Mouse (Mus musculus): ENCODE measurements around the gene Nectin3. TPM values are rescaled to one million over a fixed set of nuclear protein-coding genes. Genes with fewer than 3 reads are reported as not detected.

Gene Nectin3
- polyA plus RNA-seq, 1 experiment, result 9.4 TPM

- WGBS, result 17% methylated on average over 3 of the region's 3 CpGs
- Histone ChIP-seq H3K27ac (ENCODE audit: insufficient read depth, low read length) (no peak overlapping the region), H3K4me1 (ENCODE audit: control insufficient read depth, insufficient read depth, low read length) (no peaks in the 10 kb centered on the region; the same call in 1 of the 2 replicates), H3K4me3 (replicated peaks; ENCODE audit: insufficient read depth, low read depth, low read length) (peak overlapping the region; percentile 47), H3K27me3 (ENCODE audit: control insufficient read depth, insufficient read depth, low read length) (no peaks in the 10 kb centered on the region)
- no peak for DNase-seq
- TF ChIP-seq POLR2A (IDR thresholded peaks at IDR 0.05; ENCODE audit: borderline replicate concordance, insufficient read depth, low read length) (no peak), CTCF (IDR thresholded peaks at IDR 0.05; ENCODE audit: borderline replicate concordance, insufficient read depth, low read depth, low read length) (no peak)
Observed at GRCm38 (mm10) chr16:46495201-46495600, 3.1 kb downstream of the Nectin3 start.

GRCm38 (mm10) chr16:46487436-46488097, 10.8 kb downstream of the Nectin3 start:
- Histone ChIP-seq H3K27me3 (ENCODE audit: control insufficient read depth, insufficient read depth, low read length) (no peaks in the 10 kb centered on the region), H3K4me1 (ENCODE audit: control insufficient read depth, insufficient read depth, low read length) (no peaks in the 10 kb centered on the region; the same call in 1 of the 2 replicates), H3K4me3 (replicated peaks; ENCODE audit: insufficient read depth, low read depth, low read length) (no peak overlapping the region), H3K27ac (ENCODE audit: insufficient read depth, low read length) (no peak overlapping the region)
- no peak for TF ChIP-seq POLR2A (IDR thresholded peaks at IDR 0.05; ENCODE audit: borderline replicate concordance, insufficient read depth, low read length)
- TF ChIP-seq CTCF (IDR thresholded peaks at IDR 0.05; ENCODE audit: borderline replicate concordance, insufficient read depth, low read depth, low read length), result no peak
- peak; percentile 54 to 68 for DNase-seq
- WGBS, result 53% methylated on average over 3 of the region's 3 CpGs

- Histone ChIP-seq H3K27ac (ENCODE audit: insufficient read depth, low read length) (no peak overlapping the region), H3K27me3 (ENCODE audit: control insufficient read depth, insufficient read depth, low read length) (no peaks in the 10 kb centered on the region), H3K4me3 (replicated peaks; ENCODE audit: insufficient read depth, low read depth, low read length) (no peak overlapping the region), H3K4me1 (ENCODE audit: control insufficient read depth, insufficient read depth, low read length) (no peaks in the 10 kb centered on the region; the same call in 1 of the 2 replicates)
- WGBS, result 77% methylated on average over 3 of the region's 3 CpGs
- TF ChIP-seq CTCF (IDR thresholded peaks at IDR 0.05; ENCODE audit: borderline replicate concordance, insufficient read depth, low read depth, low read length), result no peak
- TF ChIP-seq POLR2A (IDR thresholded peaks at IDR 0.05; ENCODE audit: borderline replicate concordance, insufficient read depth, low read length), result no peak
- DNase-seq, result no peak
Observed at GRCm38 (mm10) chr16:46477336-46477735, 21.0 kb downstream of the Nectin3 start.

- H3K27ac ChIP-seq (ENCODE audit: insufficient read depth, low read length), result no peak overlapping the region
- H3K27me3 ChIP-seq (ENCODE audit: control insufficient read depth, insufficient read depth, low read length), result no peaks in the 10 kb centered on the region
- H3K4me3 ChIP-seq (replicated peaks; ENCODE audit: insufficient read depth, low read depth, low read length), result no peak overlapping the region
- no peak for DNase-seq
- TF ChIP-seq CTCF (IDR thresholded peaks at IDR 0.05; ENCODE audit: borderline replicate concordance, insufficient read depth, low read depth, low read length), result no peak
- TF ChIP-seq POLR2A (IDR thresholded peaks at IDR 0.05; ENCODE audit: borderline replicate concordance, insufficient read depth, low read length), result no peak
- H3K4me1 ChIP-seq (ENCODE audit: control insufficient read depth, insufficient read depth, low read length), result no peaks in the 10 kb centered on the region
- WGBS, result 61% methylated on average over 3 of the region's 3 CpGs
Observed at GRCm38 (mm10) chr16:46451421-46451820, 46.9 kb downstream of the Nectin3 start.

- no peak for DNase-seq
- H3K4me3 ChIP-seq (replicated peaks; ENCODE audit: insufficient read depth, low read depth, low read length), result no peak overlapping the region
- H3K27me3 ChIP-seq (ENCODE audit: control insufficient read depth, insufficient read depth, low read length), result no peaks in the 10 kb centered on the region
- H3K27ac ChIP-seq (ENCODE audit: insufficient read depth, low read length), result no peak overlapping the region
- H3K4me1 ChIP-seq (ENCODE audit: control insufficient read depth, insufficient read depth, low read length), result no peaks in the 10 kb centered on the region
- TF ChIP-seq CTCF (IDR thresholded peaks at IDR 0.05; ENCODE audit: borderline replicate concordance, insufficient read depth, low read depth, low read length), result no peak
- TF ChIP-seq POLR2A (IDR thresholded peaks at IDR 0.05; ENCODE audit: borderline replicate concordance, insufficient read depth, low read length), result no peak
- WGBS, result 88% methylated on average over 6 of the region's 6 CpGs
Observed at GRCm38 (mm10) chr16:46449013-46449412, 49.3 kb downstream of the Nectin3 start.

- Histone ChIP-seq H3K27me3 (ENCODE audit: control insufficient read depth, insufficient read depth, low read length) (no peaks in the 10 kb centered on the region), H3K4me1 (ENCODE audit: control insufficient read depth, insufficient read depth, low read length) (no peaks in the 10 kb centered on the region), H3K4me3 (replicated peaks; ENCODE audit: insufficient read depth, low read depth, low read length) (no peak overlapping the region), H3K27ac (ENCODE audit: insufficient read depth, low read length) (no peak overlapping the region)
- no peak for TF ChIP-seq POLR2A (IDR thresholded peaks at IDR 0.05; ENCODE audit: borderline replicate concordance, insufficient read depth, low read length)
- 58% methylated on average over 5 of the region's 5 CpGs for WGBS
- DNase-seq, result no peak
Observed at GRCm38 (mm10) chr16:46431317-46431716, 67.0 kb downstream of the Nectin3 start.

- H3K27ac ChIP-seq (ENCODE audit: insufficient read depth, low read length), result no peak overlapping the region
- 79% methylated on average over 3 of the region's 3 CpGs for WGBS
- TF ChIP-seq CTCF (IDR thresholded peaks at IDR 0.05; ENCODE audit: borderline replicate concordance, insufficient read depth, low read depth, low read length) (no peak), POLR2A (IDR thresholded peaks at IDR 0.05; ENCODE audit: borderline replicate concordance, insufficient read depth, low read length) (no peak)
- no peak for DNase-seq
- H3K27me3 ChIP-seq (ENCODE audit: control insufficient read depth, insufficient read depth, low read length), result no peaks in the 10 kb centered on the region
- H3K4me1 ChIP-seq (ENCODE audit: control insufficient read depth, insufficient read depth, low read length), result no peaks in the 10 kb centered on the region
- no peak overlapping the region for H3K4me3 ChIP-seq (replicated peaks; ENCODE audit: insufficient read depth, low read depth, low read length)
Observed at GRCm38 (mm10) chr16:46416177-46416576, 82.1 kb downstream of the Nectin3 start.

- Histone ChIP-seq H3K27me3 (ENCODE audit: control insufficient read depth, insufficient read depth, low read length) (no peaks in the 10 kb centered on the region), H3K4me3 (replicated peaks; ENCODE audit: insufficient read depth, low read depth, low read length) (no peak overlapping the region), H3K27ac (ENCODE audit: insufficient read depth, low read length) (no peak overlapping the region), H3K4me1 (ENCODE audit: control insufficient read depth, insufficient read depth, low read length) (no peaks in the 10 kb centered on the region)
- 69% methylated on average over 3 of the region's 3 CpGs for WGBS
- no peak for DNase-seq
- TF ChIP-seq CTCF (IDR thresholded peaks at IDR 0.05; ENCODE audit: borderline replicate concordance, insufficient read depth, low read depth, low read length) (no peak), POLR2A (IDR thresholded peaks at IDR 0.05; ENCODE audit: borderline replicate concordance, insufficient read depth, low read length) (no peak)
Observed at GRCm38 (mm10) chr16:46410739-46411057, 87.6 kb downstream of the Nectin3 start.
